Mouse (Mus musculus): ENCODE data around the gene Olfr46. TPM values are rescaled to one million over a fixed set of nuclear protein-coding genes. Genes with fewer than 3 reads are reported as not detected.
"Not testable (repeated sequence)": the region's sequence is repeated elsewhere in the genome, so short reads cannot be mapped to it uniquely, and the experiment has no call there.

The Olfr46 gene
- 0.02 and 0.08 TPM in 2 replicates for polyA plus RNA-seq (2012; rRNA removed)

DNA sequence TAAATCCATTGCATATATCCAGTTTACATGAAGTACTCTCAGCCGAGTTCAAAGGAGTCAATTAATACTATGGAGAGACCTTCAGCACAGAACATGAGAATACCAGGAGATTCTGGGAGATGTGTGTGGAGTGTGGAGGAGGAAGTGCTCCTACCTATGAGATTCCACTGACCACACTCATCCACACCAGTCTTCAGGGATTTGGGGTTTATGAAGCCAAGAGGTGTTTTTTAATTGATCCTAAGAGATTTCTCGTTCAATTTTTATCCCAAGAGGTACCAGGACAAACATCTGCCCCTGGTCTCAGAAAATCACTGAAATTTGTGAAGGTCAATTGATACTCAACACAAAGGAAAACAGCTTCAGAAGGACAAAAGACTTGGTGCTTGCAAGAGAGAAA lies at the start of gene Olfr46:
Olfr46 (plus strand) TSS at position 301 of the 400 bp plus-strand sequence.
- H3K27ac ChIP-seq (ENCODE audit: insufficient read depth, low read length); H3K4me3 ChIP-seq (ENCODE audit: insufficient read depth, low read length); H3K4me1 ChIP-seq (ENCODE audit: control insufficient read depth, insufficient read depth, low read length): not testable (repeated sequence)

DNA sequence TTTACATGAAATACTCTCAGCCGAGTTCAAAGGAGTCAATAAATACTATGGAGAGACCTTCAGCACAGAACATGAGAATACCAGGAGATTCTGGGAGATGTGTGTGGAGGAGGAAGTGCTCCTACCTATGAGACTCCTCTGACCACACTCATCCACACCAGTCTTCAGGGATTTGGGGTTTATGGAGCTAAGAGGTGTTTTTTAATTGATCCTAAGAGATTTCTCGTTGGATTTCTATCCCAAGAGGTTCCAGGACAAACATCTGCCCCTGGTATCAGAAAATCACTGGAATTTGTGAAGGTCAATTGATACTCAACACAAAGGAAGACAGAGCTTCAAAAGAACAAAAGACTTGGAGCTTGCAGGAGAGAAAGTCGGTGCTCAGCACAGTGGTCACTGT lies 33.5 kb upstream of the Olfr46 start, which contains the start of gene Olfr538:
Olfr538 (plus strand) TSS at position 301 of the 400 bp plus-strand sequence.
- H3K4me1 ChIP-seq (ENCODE audit: control insufficient read depth, insufficient read depth, low read length): no peaks in the 10 kb centered on the region
- TF ChIP-seq CTCF (IDR thresholded peaks at IDR 0.05; ENCODE audit: extremely low read depth, insufficient read depth, low read length) (no peak), POLR2A (IDR thresholded peaks at IDR 0.05; ENCODE audit: extremely low read depth, insufficient read depth, low read length) (no peak)
- H3K4me3 ChIP-seq (ENCODE audit: insufficient read depth, low read length): no peak within 1 kb of the TSS
- no peak within 1 kb of the TSS for H3K27ac ChIP-seq (ENCODE audit: insufficient read depth, low read length)

DNA sequence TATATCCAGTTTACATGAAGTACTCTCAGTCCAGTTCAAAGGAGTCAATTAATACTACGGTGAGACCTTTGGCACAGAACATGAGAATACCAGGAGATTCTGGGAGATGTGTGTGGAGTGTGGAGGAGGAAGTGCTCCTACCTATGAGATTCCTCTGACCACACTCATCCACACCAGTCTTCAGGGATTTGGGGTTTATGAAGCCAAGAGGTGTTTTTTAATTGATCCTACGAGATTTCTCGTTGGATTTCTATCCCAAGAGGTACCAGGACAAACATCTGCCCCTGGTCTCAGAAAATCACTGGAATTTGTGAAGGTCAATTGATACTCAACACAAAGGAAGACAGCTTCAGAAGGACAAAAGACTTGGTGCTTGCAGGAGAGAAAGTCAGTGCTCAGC lies 27.6 kb downstream of the Olfr46 start, which contains the start of gene Olfr61:
Olfr61 (plus strand) TSS at position 301 of the 400 bp plus-strand sequence.
- H3K27ac ChIP-seq (ENCODE audit: insufficient read depth, low read length); H3K4me3 ChIP-seq (ENCODE audit: insufficient read depth, low read length); H3K4me1 ChIP-seq (ENCODE audit: control insufficient read depth, insufficient read depth, low read length): not testable (repeated sequence)

DNA sequence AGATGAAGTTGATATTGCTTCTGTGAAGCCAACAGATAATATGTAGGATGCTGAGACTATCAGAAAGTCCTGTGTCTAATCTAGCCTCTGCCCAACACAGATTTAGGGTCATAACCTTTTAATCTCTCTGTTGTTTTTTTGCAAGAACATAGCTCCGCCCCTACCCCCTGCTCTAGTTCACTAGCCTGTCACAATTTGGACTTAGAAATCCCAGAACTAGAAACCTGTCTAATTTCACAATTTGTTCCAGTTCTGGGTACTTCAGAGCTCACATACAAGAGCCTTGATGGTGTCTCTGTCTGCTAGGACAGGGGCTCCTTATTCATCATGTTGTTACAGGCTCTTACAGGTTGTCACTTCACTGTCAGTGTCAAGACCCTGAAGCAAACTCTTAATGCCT lies 29.5 kb downstream of the Olfr46 start:
- TF ChIP-seq POLR2A (IDR thresholded peaks at IDR 0.05; ENCODE audit: extremely low read depth, insufficient read depth, low read length) (no peak), CTCF (IDR thresholded peaks at IDR 0.05; ENCODE audit: extremely low read depth, insufficient read depth, low read length) (no peak)
- Histone ChIP-seq H3K4me1 (ENCODE audit: control insufficient read depth, insufficient read depth, low read length) (no peaks in the 10 kb centered on the region), H3K27ac (ENCODE audit: insufficient read depth, low read length) (no peak overlapping the region), H3K4me3 (ENCODE audit: insufficient read depth, low read length) (no peak overlapping the region)

DNA sequence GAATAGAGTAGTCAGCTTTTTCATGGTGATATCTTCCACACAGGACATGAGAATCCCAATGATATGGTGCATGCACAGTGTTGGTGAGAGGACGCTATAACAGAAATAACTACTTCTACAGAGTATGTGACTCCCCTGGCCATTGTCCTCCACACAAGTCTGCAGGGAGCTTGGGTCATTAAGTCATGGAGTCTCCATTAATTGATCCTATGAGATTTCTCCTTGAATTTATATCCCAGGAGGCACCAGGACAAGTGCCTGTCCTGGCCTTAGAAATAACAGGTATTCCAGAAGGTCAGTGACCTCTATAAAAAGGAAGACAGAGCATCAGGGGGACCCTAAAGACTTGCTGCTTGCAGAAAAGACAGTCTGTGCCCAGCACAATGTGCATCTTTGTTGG lies 45.1 kb downstream of the Olfr46 start, which contains the start of gene Olfr53:
Olfr53 (plus strand) TSS at position 301 of the 400 bp plus-strand sequence.
- Histone ChIP-seq H3K4me3 (ENCODE audit: insufficient read depth, low read length) (no peak within 1 kb of the TSS), H3K27ac (ENCODE audit: insufficient read depth, low read length) (no peak within 1 kb of the TSS), H3K4me1 (ENCODE audit: control insufficient read depth, insufficient read depth, low read length) (no peaks in the 10 kb centered on the region)
- TF ChIP-seq POLR2A (IDR thresholded peaks at IDR 0.05; ENCODE audit: extremely low read depth, insufficient read depth, low read length): no peak
- no peak for TF ChIP-seq CTCF (IDR thresholded peaks at IDR 0.05; ENCODE audit: extremely low read depth, insufficient read depth, low read length)

DNA sequence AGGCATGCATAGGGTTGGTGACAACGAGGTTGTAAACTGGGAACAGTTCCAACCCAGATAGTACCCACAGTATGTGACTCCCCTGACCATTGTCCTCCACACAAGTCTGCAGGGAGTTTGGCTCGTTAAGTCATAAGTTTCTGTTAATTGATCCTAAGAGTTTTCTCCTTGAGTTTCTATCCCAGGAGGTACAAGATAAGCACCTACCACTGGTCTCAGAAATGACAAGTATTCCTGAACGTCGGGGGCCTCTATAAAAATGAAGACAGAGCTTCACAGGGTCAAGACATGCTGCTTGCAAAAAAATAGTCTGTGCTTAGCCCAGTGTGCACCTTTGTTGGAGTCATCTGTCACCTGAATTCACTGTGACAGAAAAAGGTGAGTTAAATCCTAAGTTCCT lies 58.6 kb downstream of the Olfr46 start, which contains the start of gene Olfr539:
Olfr539 (plus strand) TSS at position 301 of the 400 bp plus-strand sequence.
- TF ChIP-seq CTCF (IDR thresholded peaks at IDR 0.05; ENCODE audit: extremely low read depth, insufficient read depth, low read length): no peak
- no peak for TF ChIP-seq POLR2A (IDR thresholded peaks at IDR 0.05; ENCODE audit: extremely low read depth, insufficient read depth, low read length)
- Histone ChIP-seq H3K27ac (ENCODE audit: insufficient read depth, low read length) (no peak within 1 kb of the TSS), H3K4me3 (ENCODE audit: insufficient read depth, low read length) (no peak within 1 kb of the TSS), H3K4me1 (ENCODE audit: control insufficient read depth, insufficient read depth, low read length) (no peaks in the 10 kb centered on the region)

Other genes starting within 250 kb of the Olfr46 start
- gene Olfr60, start 239.6 kb upstream of the Olfr46 start, polyA plus RNA-seq (2012; rRNA removed): not detected in 2 replicates
- not detected in 2 replicates for gene Olfr530, start 224.9 kb upstream of the Olfr46 start, polyA plus RNA-seq (2012; rRNA removed)
- gene Olfr531, start 198.4 kb upstream of the Olfr46 start, polyA plus RNA-seq (2012; rRNA removed): not detected in 2 replicates
- not detected in 2 replicates for gene Olfr532, start 179.6 kb upstream of the Olfr46 start, polyA plus RNA-seq (2012; rRNA removed)
- gene Olfr533, start 137.9 kb upstream of the Olfr46 start, polyA plus RNA-seq (2012; rRNA removed): not detected in 2 replicates
- not detected in 2 replicates for gene Olfr535, start 117.1 kb upstream of the Olfr46 start, polyA plus RNA-seq (2012; rRNA removed)
- gene Olfr536, start 93.9 kb upstream of the Olfr46 start, polyA plus RNA-seq (2012; rRNA removed): not detected in 2 replicates
- gene Olfr538, start 33.4 kb upstream of the Olfr46 start, polyA plus RNA-seq (2012; rRNA removed): not detected in 2 replicates
- not detected in 2 replicates for gene Olfr61, start 27.7 kb downstream of the Olfr46 start, polyA plus RNA-seq (2012; rRNA removed)
- gene Olfr53, start 45.2 kb downstream of the Olfr46 start, polyA plus RNA-seq (2012; rRNA removed): not detected in 2 replicates
- gene Olfr539, start 58.7 kb downstream of the Olfr46 start, polyA plus RNA-seq (2012; rRNA removed): 0.04 and 0.11 TPM in 2 replicates
- not detected in 2 replicates for gene Olfr45, start 80.7 kb downstream of the Olfr46 start, polyA plus RNA-seq (2012; rRNA removed)
- gene Olfr541, start 96.0 kb downstream of the Olfr46 start, polyA plus RNA-seq (2012; rRNA removed): not detected in 2 replicates
- 0.15 and 0.23 TPM in 2 replicates for gene Cyp2e1, start 162.5 kb downstream of the Olfr46 start, polyA plus RNA-seq (2012; rRNA removed)
- gene Syce1, start 186.6 kb downstream of the Olfr46 start, polyA plus RNA-seq (2012; rRNA removed): 0.74 and 1.0 TPM in 2 replicates
- gene Zfp941, start 220.9 kb downstream of the Olfr46 start, polyA plus RNA-seq (2012; rRNA removed): 17.5 and 21.4 TPM in 2 replicates
- 3.4 and 4.1 TPM in 2 replicates for gene Urah, start 233.7 kb downstream of the Olfr46 start, polyA plus RNA-seq (2012; rRNA removed)
- gene Scgb1c1, start 244.3 kb downstream of the Olfr46 start, polyA plus RNA-seq (2012; rRNA removed): not detected in 2 replicates
- gene Odf3, start 246.5 kb downstream of the Olfr46 start, polyA plus RNA-seq (2012; rRNA removed): 0.32 and 0.46 TPM in 2 replicates

All from cortical plate, adult 2 months (tissue).